Mouse (Mus musculus) embryo, embryonic 10 days (tissue): ENCODE measurements at regions not wholly inside any gene's neighbourhood (a gene's known extent, or its start where the extent isn't known, plus 50 kb on each side); places are given as distances from the start of the nearest gene placed in this dataset.

Experiments used
- DNase-seq: peaks from one replicate; pipeline ENCODE4 v3.0.0-alpha.2; 2015; ENCODE audit warnings: low spot score

DNA sequence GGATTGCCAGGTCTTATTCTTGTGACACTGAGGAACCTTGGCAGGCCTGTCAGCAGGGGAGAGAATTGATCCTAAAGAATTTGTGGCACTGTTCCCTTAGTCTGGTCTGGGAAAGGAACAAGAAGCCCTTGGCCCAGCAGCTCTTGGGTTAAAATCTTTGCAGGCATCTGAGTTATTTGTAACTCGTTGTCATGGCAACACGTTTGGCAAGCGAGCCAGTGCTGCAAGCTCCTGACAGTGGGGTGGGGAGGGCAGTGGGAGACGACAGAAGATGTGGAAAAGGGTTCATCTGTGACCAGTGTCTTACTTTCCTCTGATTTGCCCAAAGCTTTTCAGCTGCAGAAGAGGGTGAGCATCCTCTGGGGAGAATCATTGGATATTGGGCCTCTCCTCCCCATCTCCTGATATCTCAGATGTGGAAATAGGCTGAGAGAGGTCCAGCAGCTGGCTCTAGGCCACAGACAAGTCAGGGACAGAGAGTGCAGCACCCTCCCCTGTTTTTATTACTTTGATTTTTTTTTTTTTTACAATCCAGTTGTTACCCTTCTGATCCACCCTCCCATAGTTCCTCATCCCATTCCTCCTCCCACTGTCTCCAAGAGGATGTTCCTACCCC, 92.4 kb upstream of the Huwe1 start:
- peak; percentile 47 for DNase-seq
